Mouse (Mus musculus) MEL (cell line): ENCODE measurements at regions not wholly inside any gene's neighbourhood (a gene's known extent, or its start where the extent isn't known, plus 50 kb on each side); places are given as distances from the start of the nearest gene placed in this dataset.

ENCODE experiments used
- BHLHE40 ChIP-seq: IDR thresholded peaks from 2 replicates; pipeline ENCODE4 v1.6.1; 2012; ENCODE audit warnings: low read depth, mild to moderate bottlenecking, inconsistent platforms, low read length, improper control_type of control experiment, borderline replicate concordance
- CHD2 ChIP-seq: IDR thresholded peaks from 2 replicates; pipeline ENCODE4 v1.6.1; 2011; ENCODE audit warnings: low read length, improper control_type of control experiment
- E2F4 ChIP-seq: IDR thresholded peaks from 2 replicates; pipeline ENCODE4 v1.6.1; 2011; ENCODE audit warnings: low read depth, low read length, improper control_type of control experiment, borderline replicate concordance
- EP300 ChIP-seq, 2 experiments: IDR thresholded peaks; 2 replicates each; pipeline ENCODE4 v1.6.1; 2011; ENCODE audit warnings: improper control_type of control experiment in 2 of 2, low read length in 2 of 2, low read depth in 1 of 2, mild to moderate bottlenecking in 1 of 2
- MEF2A ChIP-seq: IDR thresholded peaks from 2 replicates; pipeline ENCODE4 v1.6.1; 2014; ENCODE audit warnings: low read depth, mild to moderate bottlenecking, inconsistent platforms, low read length, improper control_type of control experiment; ENCODE audit not compliant: poor library complexity, insufficient replicate concordance, severe bottlenecking; ENCODE audit errors: extremely low read depth
- POLR2A ChIP-seq, 2 experiments: IDR thresholded peaks; 2 replicates each; pipeline ENCODE4 v1.6.1; 2011 to 2012; ENCODE audit warnings: low read length in 2 of 2, mild to moderate bottlenecking in 2 of 2, control low read depth in 1 of 2, improper control_type of control experiment in 1 of 2, low read depth in 1 of 2, moderate library complexity in 1 of 2; ENCODE audit not compliant: control insufficient read depth in 1 of 2, insufficient read depth in 1 of 2, poor library complexity in 1 of 2
- SIN3A ChIP-seq: IDR thresholded peaks from 2 replicates; pipeline ENCODE4 v1.6.1; 2012; ENCODE audit warnings: low read length, improper control_type of control experiment, inconsistent platforms
- SMC3 ChIP-seq: IDR thresholded peaks from 2 replicates; pipeline ENCODE4 v1.6.1; 2011; ENCODE audit warnings: low read depth, low read length, improper control_type of control experiment
- TAL1 ChIP-seq: IDR thresholded peaks from 2 replicates; pipeline ENCODE4 v1.6.1; 2012; ENCODE audit warnings: mild to moderate bottlenecking, inconsistent platforms, low read length, moderate library complexity, mixed read lengths
- TCF12 ChIP-seq: IDR thresholded peaks from 2 replicates; pipeline ENCODE4 v1.6.1; 2014; ENCODE audit warnings: low read depth, mild to moderate bottlenecking, inconsistent platforms, low read length, improper control_type of control experiment, moderate library complexity

- TF ChIP-seq SIN3A (no peak), MEF2A (no peak), SMC3 (no peak), TCF12 (no peak), TAL1 (no peak), POLR2A (IDR thresholded peaks at IDR 0.05; ENCODE audit: control insufficient read depth in 1 of 2, insufficient read depth in 1 of 2, low read depth in 1 of 2, low read length in 2 of 2, poor library complexity in 1 of 2) (no peak), BHLHE40 (no peak), CHD2 (no peak), EP300 (IDR thresholded peaks at IDR 0.05; ENCODE audit: low read depth in 1 of 2, low read length in 2 of 2) (no peak), E2F4 (no peak)
These were observed 224.7 kb upstream of the Ankrd55 start for GRCm38 (mm10) chr13:112063409-112064111.
